Mouse (Mus musculus) liver, adult 2 months (tissue): ENCODE measurements around the gene Il5ra. TPM values are rescaled to one million over a fixed set of nuclear protein-coding genes. Genes with fewer than 3 reads are reported as not detected.

Experiments
- DNase-seq: peaks from one replicate; pipeline ENCODE4 v3.0.0-alpha.2; 2011; ENCODE audit warnings: low read depth, low spot score; ENCODE audit errors: extremely low read depth
- H3K27ac ChIP-seq: fragments of 200-500 bp; replicated peaks from 2 replicates; pipeline ENCODE4 v1.5.1; 2012; ENCODE audit warnings: low read depth, mild to moderate bottlenecking, control low read depth, inconsistent platforms, low read length; ENCODE audit not compliant: insufficient read depth
- H3K27me3 ChIP-seq: fragments of 200-500 bp; 2 replicates; pipeline ENCODE4 v1.6.1; 2012; ENCODE audit warnings: mild to moderate bottlenecking, moderate library complexity, low read length, inconsistent platforms; ENCODE audit not compliant: control insufficient read depth, insufficient read depth
- H3K36me3 ChIP-seq: fragments of 200-500 bp; 2 replicates; pipeline ENCODE4 v1.6.1; 2012; ENCODE audit warnings: low read length, inconsistent platforms; ENCODE audit not compliant: control insufficient read depth, insufficient read depth
- H3K4me1 ChIP-seq: fragments of 200-500 bp; 2 replicates; pipeline ENCODE4 v1.6.1; 2011; ENCODE audit warnings: low read length; ENCODE audit not compliant: control insufficient read depth, insufficient read depth
- H3K4me3 ChIP-seq: fragments of 200-500 bp; 2 replicates; pipeline ENCODE4 v1.5.1; 2011; ENCODE audit warnings: low read depth, mild to moderate bottlenecking, control low read depth, low read length, moderate library complexity; ENCODE audit not compliant: insufficient read depth
- H3K79me2 ChIP-seq: fragments of 200-500 bp; 2 replicates; pipeline ENCODE4 v1.6.1; 2012; ENCODE audit warnings: inconsistent platforms, mild to moderate bottlenecking, low read length, moderate library complexity; ENCODE audit not compliant: control insufficient read depth, insufficient read depth
- H3K9ac ChIP-seq: fragments of 200-500 bp; 2 replicates; pipeline ENCODE4 v1.6.1; 2012; ENCODE audit warnings: low read depth, mild to moderate bottlenecking, control low read depth, inconsistent platforms, low read length
- CTCF ChIP-seq: fragments of 200-500 bp; IDR thresholded peaks from 2 replicates; pipeline ENCODE4 v1.5.1; 2011; ENCODE audit warnings: low read depth, low read length, control low read depth
- POLR2A ChIP-seq: fragments of 200-500 bp; IDR thresholded peaks from 2 replicates; pipeline ENCODE4 v1.6.1; 2011; ENCODE audit warnings: low read length, control low read depth; ENCODE audit not compliant: insufficient read depth; ENCODE audit errors: extremely low read depth
- WGBS: fragments of 180-500 bp; shearing (Covaris S2); methylation state at CpG from one replicate; pipeline ENCODE4 v1.1.7; 2018; 5-methylcytosine and 5-hydroxymethylcytosine counted together
- polyA plus RNA-seq: library from polyadenylated mRNA; depleted of rRNA; stranded (reverse); fragments of >200 nt; gene quantifications from 2 replicates; pipeline ENCODE4 v1.2.3, GENCODE M21; 2012
- total RNA-seq: library from RNA; depleted of rRNA; stranded (reverse); fragments of >200 nt; gene quantifications from 2 replicates; pipeline ENCODE4 v1.2.3, GENCODE M21; 2014

Il5ra gene
- total and polyA plus RNA-seq, 2 experiments, result 0.09 TPM; not detected in 1

DNA sequence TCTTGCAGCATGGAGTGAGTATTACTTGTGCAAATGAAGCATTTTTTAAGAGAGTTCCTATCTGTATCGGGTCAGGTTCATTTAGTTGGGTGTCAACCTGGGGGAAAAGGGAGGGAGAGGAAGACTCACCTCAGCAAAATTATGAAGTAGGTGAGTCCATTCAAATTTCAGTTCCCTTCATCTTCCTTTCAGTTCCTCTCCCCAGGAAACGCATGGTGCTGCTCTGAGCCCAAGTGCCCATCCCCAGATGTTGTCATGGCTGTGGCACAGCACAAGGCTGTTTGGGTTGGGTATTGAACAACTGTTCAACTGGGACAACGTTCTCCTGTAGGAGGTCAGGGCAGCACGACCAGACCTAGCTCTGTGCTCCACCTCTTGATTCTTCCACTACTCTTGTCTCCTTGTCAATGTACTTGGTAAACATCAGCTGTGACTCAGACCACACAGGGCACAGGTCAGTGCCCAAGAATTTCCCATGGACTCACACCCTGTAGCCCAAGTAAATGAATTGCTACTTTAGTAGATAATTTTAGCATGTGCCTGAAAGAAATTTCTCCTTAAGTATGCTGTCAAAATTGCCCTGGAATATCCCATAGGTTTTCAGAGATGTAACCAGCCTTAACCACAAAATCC lies 19.0 kb downstream of the Il5ra start:
- Histone ChIP-seq H3K4me1 (no peaks in the 10 kb centered on the region), H3K27me3 (no peaks in the 10 kb centered on the region), H3K9ac (no peak overlapping the region), H3K79me2 (no peaks in the 10 kb centered on the region), H3K36me3 (no peaks in the 10 kb centered on the region), H3K4me3 (no peak overlapping the region), H3K27ac (no peak overlapping the region)
- WGBS, result 68% methylated on average over 4 of the region's 4 CpGs
- no peak for DNase-seq
- no peak for TF ChIP-seq CTCF
- no peak for TF ChIP-seq POLR2A

DNA sequence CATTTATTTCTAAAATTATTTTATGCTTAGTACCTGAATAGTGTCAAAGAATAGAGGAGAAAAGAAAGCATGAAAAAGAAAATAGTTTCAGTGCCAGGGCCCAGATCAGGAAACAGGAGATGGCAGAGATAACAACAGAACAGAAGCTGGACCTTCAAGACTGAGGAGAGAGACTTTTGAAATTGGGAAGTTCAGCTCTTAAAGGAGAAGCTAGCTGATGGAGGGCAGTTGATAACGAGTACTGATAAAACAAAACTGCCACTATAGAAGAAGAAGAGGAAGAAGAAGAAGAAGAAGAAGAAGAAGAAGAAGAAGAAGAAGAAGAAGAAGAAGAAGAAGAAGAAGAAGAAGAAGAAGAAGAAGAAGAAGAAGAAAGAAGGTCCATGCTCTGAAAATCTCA lies 21.1 kb downstream of the Il5ra start:
- Histone ChIP-seq H3K27me3 (no peaks in the 10 kb centered on the region), H3K9ac (no peak overlapping the region), H3K27ac (no peak overlapping the region), H3K4me1 (no peaks in the 10 kb centered on the region), H3K36me3 (no peaks in the 10 kb centered on the region), H3K79me2 (no peaks in the 10 kb centered on the region), H3K4me3 (no peak overlapping the region)
- TF ChIP-seq POLR2A (no peak), CTCF (no peak)
- 52% methylated on average over 1 of the region's 1 CpGs for WGBS
- DNase-seq, result no peak

- DNase-seq, result no peak
- WGBS, result 69% methylated on average over 6 of the region's 6 CpGs
- no peak overlapping the region for H3K27ac ChIP-seq
- no peaks in the 10 kb centered on the region for H3K27me3 ChIP-seq
- no peaks in the 10 kb centered on the region for H3K79me2 ChIP-seq
- no peaks in the 10 kb centered on the region for H3K4me1 ChIP-seq
- TF ChIP-seq POLR2A (no peak), CTCF (no peak)
- no peak overlapping the region for H3K9ac ChIP-seq
- no peaks in the 10 kb centered on the region for H3K36me3 ChIP-seq
- H3K4me3 ChIP-seq, result no peak overlapping the region
Measured at GRCm38 (mm10) chr6:106726078-106726477, 22.8 kb downstream of the Il5ra start.

- Histone ChIP-seq H3K79me2 (no peaks in the 10 kb centered on the region), H3K9ac (no peak overlapping the region), H3K4me1 (no peaks in the 10 kb centered on the region), H3K27ac (no peak overlapping the region), H3K27me3 (no peaks in the 10 kb centered on the region), H3K4me3 (no peak overlapping the region), H3K36me3 (no peaks in the 10 kb centered on the region)
- 82% methylated on average over 4 of the region's 4 CpGs for WGBS
- no peak for DNase-seq
- TF ChIP-seq CTCF, result no peak
- no peak for TF ChIP-seq POLR2A
Measured at GRCm38 (mm10) chr6:106725642-106726041, 23.2 kb downstream of the Il5ra start.

DNA sequence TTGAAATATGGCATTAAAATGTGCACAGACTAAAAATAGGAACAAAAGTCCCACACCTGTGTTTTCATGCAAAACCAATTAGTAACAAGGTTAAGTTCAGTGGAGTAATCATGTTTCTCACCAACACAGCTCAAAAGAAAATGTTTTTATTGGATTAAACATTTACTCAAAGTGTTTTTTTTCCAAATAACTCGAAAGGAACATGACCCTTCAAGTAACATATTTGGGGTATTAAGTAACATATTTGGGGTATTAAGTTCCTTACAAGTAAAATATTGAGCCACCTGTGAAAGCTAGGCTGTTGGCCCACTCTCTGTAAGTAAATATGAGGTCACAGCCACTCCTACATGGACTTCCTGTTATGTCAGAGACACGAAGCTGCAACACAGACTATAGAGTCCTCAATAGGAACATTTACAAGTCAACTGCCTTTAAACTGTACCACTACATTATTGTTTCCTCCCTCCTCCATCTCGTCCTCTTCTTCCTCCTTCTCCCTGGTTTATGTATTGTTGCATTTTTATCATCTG lies 43.3 kb downstream of the Il5ra start:
- Histone ChIP-seq H3K4me3 (no peak overlapping the region), H3K27ac (no peak overlapping the region), H3K9ac (no peak overlapping the region), H3K79me2 (no peaks in the 10 kb centered on the region), H3K27me3 (no peaks in the 10 kb centered on the region), H3K4me1 (no peaks in the 10 kb centered on the region), H3K36me3 (no peaks in the 10 kb centered on the region)
- 34% methylated on average over 3 of the region's 3 CpGs for WGBS
- DNase-seq, result no peak
- TF ChIP-seq POLR2A (no peak), CTCF (no peak)

DNA sequence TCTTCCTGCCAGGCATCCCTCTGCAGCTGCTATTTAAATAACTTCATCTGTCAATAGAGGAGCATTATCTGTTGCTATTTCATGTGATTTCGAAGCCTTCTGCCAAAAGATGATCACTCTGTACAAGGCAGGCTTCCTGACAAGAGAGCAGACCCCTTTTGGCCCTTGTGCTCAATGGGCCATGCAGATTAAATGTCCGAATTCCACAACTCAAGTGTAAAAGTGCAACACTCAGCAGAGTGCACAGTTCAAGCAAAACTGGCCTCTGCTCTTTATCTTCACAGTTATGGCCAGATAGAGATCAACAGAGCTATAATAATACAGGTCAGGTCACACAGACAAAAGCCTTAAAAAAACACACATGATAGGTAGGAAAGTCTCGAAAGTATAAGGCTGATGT lies 46.9 kb downstream of the Il5ra start:
- Histone ChIP-seq H3K9ac (no peak overlapping the region), H3K4me3 (no peak overlapping the region), H3K36me3 (no peaks in the 10 kb centered on the region), H3K27ac (no peak overlapping the region), H3K4me1 (no peaks in the 10 kb centered on the region), H3K79me2 (no peaks in the 10 kb centered on the region), H3K27me3 (no peaks in the 10 kb centered on the region)
- WGBS, result 67% methylated on average over 3 of the region's 3 CpGs
- TF ChIP-seq CTCF, result no peak
- TF ChIP-seq POLR2A, result no peak
- no peak for DNase-seq
